Mouse (Mus musculus): ENCODE data around the gene Lamb3. TPM values are rescaled to one million over a fixed set of nuclear protein-coding genes. Genes with fewer than 3 reads are reported as not detected.

The Lamb3 gene
- 10 to 100 TPM in 1 of 2 experiments, 1 to 10 TPM in 1; 8.5 to 13.5 TPM for total RNA-seq (2021)
- long read RNA-seq, experiment 1, partial matches to known transcripts = 19 of 22 reads
- long read RNA-seq, experiment 1, other reads (novel, unspliced or antisense) = 3 of 22 reads
- long read RNA-seq, experiment 2, partial matches to known transcripts = 8 of 11 reads
- long read RNA-seq, experiment 2, other reads (novel, unspliced or antisense) = 1 of 11 reads

DNA sequence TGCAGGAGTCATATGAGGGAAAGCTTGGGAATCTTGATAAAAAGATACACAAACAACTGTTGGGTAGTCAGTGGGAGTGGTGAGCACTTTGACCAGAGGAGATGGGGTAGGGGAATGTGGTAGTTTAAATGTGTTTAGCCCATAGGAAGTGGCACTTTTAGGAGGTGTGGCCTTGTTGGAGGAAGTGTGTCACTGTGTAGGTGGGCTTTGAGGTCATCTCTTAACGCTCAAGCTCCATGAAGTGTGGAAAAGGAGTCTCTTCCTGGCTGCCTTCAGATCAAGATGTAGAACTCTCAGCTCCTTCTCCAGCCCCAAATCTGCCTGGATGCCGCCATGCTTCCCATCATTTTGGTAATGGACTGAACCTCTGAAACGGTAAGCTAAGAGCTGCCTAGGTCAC lies at the start of gene Lamb3:
Gene Lamb3 (plus strand): TSS at position 197 of the 400 bp plus-strand sequence.
- no peak for DNase-seq

DNA sequence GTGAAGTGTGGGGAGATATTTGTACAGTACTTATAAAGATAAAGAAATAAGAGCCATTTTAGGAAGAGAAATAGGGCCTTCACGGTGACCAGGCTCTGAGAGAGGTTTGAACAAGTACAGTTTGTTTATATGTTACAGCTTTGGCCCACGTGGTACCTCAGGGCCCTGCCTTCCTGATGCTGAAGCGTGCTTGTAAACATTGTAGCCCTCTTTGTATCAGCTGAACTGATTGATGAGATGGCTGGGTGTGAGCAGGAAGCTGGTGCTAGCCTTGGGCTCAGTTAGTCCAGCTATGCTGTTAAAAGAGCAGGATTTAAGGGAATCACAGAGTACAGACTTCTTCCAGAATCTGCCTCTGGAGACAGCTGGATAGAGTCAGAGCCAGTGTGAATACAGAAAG lies 48.3 kb upstream of the Lamb3 start:
- DNase-seq = no peak

DNA sequence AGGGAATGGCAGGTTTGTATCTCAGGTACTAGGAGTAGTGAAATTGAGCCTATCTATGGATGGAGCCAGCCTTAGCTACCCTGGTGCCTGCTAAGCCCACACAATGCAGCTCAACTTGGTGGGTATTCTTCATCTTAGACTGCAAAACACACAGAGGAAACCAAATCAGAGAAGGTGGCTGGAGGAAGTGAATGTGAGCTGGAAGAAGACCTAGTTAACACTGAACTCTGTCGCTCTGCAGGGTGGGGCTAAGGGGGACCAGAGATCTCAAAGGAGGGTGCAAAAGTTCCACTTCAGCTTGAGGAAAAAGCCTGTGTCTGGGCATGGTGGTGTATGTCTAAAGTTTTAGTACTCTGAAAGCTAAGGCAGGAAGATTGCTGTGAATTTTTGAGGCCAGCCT lies 47.9 kb upstream of the Lamb3 start:
- DNase-seq = no peak

DNA sequence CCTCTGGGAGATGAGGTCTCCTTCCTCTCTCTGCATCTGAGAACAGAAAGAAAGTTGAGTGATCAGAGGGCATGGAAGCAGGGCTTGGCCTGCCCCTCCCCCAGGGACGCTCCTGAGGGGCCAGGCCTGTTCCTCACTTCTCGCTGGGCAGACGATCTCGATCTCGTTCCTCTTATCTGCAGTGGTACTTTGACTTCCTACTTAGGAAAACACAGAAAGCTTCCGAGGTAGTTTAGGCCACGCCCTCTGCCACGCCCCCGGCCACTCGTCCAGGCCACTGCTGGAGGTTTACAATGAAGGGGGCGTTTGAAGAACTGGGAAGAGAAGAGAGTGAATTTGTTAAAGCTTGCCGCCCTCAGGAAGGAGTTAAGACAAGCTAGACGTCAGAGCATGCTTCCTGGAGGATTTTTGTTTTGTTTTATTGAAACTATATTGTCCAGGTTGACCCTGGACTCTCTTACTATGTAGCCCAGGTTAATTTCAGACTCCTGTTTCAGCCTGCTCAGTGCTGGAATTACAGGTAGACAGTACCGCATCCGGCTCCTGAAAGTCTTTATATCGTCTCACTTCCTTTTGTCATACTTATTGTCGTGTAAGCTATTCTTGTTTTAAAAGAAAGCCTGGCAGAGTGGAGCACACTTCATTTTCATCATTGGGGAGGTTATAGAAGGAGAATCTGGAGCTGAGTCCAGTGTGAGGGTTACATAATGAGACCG lies 47.0 kb upstream of the Lamb3 start:
- peak; percentile 48 to 52 for DNase-seq

DNA sequence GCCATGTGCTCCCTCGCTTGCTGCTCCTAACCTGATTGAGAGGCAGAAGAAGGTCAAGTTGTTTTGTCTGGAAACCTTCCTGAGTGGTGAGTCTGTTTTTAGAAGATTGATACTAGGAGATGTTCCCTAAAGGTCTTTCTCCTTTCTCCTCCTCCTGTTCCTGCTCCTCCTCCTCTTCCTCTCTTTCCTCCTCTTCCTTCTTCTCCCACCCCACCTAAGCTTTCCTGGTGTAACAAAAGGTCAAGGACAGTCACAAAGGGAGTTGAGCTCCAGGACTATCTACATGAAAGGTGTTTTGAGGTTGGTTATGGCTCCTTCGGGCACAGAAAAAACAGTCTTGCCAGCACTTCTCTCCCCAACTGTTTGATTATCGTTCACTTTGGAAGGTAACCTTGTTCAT lies 39.8 kb upstream of the Lamb3 start, which contains the start of gene A130010J15Rik:
Gene A130010J15Rik (plus strand): TSS at position 301 of the 400 bp plus-strand sequence.
- no peak for DNase-seq

DNA sequence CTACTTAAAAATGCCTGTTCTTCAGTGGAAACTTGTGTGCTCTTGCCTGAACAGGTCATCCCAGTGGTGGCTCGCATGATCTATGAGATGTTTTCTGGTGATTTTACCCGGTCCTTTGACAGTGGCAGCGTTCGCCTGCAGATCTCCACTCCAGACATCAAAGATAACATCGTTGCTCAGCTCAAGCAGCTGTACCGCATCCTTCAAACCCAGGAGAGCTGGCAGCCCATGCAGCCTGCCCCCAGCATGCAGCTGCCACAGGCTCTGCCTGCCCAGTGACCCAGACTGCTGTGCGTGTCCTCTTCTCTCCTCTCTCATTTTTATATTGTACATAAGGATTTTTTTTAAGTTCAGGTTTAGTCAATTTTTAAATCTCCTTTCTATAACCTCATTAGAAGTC lies 38.3 kb upstream of the Lamb3 start:
- DNase-seq = no peak

DNA sequence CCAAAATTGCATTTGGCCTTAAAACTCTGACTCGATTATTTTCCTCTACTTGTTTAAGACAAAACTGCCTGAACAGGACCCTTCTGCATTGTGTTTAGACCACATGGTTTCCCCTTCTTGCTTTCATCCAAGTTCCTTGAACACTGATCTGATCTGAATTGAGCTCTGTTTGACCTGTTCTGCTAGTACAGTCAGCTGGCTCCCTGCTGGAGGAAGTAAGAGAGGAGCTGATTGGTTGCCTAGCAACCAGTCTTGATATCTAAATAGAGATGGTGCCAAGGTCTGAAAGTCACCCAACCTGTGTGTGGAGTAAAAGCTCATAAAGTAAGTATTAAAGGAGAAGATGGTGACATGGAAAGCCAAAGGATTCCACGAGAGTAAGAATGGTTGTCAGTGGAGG lies 37.6 kb upstream of the Lamb3 start:
- peak; percentile 25 to 49 for DNase-seq

DNA sequence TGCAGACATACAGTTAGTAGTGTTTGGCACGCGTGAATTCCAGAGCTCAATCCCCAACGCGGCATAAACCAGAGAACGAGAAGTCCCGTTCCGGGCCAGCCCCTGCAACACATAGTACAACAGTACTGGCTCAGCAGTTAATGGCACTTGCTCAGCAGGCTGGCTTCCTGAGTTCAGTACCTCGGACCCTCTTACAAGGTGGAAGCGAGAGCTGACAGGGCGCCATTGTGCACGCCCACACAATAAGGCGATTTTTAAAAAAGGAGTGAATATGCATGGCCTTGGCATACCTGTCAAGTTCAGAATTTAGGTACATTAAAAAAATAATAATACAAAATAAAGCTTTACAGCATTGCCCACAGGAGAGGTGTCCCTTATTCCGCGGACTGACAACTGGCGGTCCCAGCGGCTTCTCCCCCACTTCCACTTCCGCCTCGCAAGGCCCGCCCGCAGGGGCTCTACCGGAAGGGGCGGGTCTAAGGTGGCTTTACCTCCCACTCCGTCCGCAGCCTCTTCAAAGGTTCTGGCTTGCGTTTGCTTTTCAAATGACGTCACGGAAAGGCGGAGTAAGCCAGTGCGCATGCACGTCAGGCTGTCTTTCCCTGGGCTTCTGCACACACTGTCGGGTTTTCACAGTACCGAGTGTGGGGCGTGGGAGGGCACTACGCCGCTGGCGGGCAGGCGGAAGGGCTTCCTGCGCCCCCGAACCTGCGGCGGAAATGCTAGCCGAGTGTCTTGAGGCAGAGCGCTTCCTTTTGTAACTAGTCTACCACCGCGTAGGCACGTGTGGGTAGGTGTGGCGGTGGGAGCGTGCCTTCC lies 34.3 kb upstream of the Lamb3 start:
- DNase-seq = peak; percentile 98

DNA sequence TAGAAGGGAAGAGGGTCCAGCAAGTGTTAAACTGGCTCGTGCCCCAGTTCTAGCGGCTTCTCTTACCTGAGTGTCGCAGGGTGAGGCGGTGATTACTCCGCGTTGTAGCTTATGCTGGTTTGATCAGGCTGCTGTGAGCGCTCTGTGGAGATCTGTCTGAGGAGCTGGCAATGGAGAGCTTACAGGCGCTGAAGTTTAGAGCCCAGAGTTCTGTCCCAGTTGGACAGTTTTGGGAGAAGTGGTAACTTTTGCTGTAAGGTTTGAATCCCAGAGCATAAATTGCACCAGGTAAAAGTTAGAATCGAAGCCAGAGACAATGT lies 33.7 kb upstream of the Lamb3 start:
- no peak for DNase-seq

DNA sequence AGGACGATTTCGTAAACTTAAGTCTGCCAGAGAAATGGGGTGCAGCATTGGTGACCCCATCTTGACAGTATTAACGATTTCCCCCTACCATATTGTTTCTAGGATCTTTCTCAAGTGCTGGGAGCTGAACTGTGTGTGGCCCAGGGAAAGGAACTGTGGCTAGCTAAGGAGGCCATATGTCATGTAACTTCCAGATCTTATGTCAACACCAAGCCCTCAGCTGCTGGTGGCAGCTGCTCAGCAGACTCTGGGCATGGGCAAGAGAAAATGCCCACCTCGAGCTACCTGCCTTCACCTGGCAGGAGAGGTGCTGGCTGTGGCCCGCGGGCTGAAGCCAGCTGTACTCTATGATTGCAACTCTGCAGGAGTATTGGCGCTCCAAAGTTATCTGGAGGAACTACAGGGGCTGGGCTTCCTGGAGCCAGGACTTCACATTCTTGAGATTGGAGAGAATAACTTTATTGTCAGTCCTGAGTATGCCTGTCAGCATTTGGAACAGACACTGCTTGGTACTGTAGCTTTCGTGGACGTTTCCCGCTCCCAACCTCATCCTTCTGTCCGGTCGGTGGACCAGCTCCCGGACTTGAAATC lies 33.3 kb upstream of the Lamb3 start:
- DNase-seq = peak in 1 of 2 experiments; percentile 24

DNA sequence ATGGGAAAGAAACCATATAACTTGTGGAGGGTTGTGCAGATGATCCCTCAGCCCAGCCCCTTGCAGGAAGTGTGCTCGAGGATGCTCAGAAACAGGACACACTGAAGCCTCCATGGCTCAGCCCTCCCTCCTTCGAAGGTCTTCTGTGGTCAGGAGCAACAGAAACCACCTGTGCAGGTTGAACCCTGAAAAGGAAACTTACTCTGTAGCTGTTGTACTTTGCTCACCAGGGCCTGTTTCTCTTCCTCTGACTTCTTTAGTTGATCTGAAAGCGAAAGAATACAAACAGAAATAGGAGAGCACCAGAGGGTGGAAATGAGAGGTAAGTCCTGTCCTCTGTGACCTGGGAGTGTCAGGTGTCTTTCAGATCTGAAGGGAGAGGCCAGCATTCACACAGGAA lies 26.4 kb upstream of the Lamb3 start:
- no peak for DNase-seq

DNA sequence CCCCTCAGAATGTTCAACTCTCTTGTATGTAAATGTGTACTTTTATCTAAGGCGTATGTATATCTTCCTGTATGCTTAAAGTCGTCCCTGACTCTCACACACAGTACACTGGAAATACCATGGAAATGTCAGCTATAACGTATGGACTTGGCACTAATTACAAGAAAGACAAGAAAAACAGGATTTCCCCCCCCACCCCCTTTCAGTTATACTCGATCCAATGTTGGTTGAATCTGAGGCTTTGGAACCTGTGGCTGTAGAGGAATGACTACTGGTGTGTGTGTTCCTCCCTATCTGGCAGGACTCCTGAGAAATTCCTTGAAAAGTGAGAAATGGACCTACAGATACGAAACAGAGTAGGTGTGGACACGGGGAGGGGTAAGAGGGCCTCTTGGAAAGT lies 19.2 kb upstream of the Lamb3 start:
- no peak for DNase-seq

DNA sequence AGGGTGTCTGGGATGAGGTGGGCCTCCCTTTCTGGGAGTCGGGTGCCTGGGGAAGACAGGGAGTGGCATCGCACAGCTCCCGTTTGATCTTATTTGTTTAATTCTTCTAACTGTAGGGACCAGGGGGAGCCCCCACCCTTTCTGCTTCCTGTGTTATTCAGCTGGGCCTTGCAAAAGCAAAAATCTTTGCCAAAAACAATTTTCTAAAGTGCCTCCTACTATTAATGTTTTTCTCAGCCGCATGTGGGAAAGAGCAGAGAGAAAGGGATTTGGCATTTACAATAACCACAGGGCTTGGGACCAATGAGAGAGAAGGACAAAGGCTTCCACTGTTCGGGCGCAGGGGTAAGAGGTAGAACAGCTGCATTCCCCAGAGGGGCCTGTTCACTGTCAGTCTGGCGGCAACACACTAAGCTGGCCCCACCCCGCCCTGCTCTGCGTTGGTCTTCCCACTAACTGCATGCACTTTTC lies 18.3 kb upstream of the Lamb3 start:
- peak; percentile 79 to 88 for DNase-seq

DNA sequence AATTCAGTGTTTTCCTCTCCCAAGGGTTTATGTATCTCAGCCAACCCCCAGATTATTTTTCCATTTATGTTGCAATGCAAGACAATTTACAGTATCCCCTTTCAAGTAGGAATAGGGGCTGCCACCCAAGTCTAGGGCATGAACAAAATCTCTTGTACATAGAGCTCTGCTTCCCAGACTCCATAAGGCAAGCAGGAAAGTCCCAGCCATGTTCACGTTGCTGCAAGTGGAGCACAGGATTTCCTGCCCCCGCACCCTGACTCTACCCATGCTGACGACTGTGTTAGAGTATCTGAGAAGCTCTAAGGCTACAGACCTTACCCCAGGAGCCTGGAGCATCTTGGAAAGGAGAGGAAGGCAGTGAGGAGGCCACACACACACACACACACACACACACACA lies 17.7 kb upstream of the Lamb3 start:
- peak in 1 of 2 experiments; percentile 35 for DNase-seq

DNA sequence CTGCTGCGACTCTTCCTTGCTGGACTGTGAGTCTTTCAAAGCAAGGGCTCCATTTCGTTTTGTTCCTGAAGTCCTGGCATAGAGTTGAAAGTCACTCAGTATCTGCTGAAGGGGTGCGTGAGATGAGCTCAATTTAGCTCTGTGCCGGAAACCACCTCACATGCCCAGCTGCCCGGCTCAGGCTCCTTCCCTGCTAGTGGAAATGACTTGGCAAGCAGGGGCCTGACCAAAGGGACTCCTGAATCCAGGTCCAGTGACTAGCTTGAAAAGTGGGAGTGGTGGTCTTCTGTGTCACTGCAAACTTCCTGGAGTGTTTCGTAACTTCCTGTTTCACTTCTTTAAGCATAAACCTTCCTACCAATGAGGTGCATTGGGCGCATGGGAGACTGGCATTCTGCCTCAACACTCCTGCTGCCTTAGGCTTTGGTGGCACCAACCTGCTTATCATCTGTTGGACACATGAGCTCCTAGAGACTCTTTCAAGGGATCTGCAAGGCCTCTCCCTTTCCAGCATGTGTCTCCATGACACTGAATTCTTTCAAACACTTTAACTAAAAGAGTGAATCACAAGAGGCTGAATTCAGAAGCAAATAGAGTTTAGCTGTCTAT lies 15.7 kb upstream of the Lamb3 start:
- DNase-seq = peak; percentile 55 to 73

DNA sequence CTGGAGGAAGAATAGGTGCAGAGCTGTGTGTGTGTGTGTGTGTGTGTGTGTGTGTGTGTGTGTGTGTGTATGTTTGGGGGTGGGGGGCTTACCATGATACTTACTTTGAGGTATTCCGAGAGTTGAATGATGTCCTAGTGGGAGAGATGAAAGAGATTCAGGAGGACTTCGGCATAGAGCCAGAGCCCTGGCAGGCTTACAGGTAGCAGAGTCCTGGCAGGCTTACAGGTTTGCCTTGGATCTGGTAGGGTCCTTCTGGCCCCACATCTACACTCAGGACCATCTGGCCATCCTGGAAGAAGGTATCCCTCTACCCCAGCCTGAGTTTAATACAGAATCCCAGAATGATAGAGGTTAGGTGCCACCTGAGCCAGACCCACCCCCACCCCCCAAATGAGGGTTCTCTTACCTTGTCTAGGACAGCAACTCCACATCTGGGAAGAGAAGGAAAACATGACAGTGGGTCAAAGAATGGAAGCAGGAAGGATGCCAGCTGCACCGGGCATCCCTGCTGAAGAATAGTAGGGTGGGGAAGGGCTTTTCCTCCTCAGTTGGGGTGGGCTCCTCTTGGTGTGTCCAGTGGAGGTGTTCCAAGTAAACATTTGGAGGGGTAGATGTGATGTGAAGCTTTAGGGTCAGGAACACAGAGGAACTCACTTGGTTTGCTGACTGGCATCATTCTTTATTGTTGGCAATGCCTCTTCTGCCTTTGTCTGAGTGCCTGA lies 12.9 kb upstream of the Lamb3 start:
- DNase-seq = no peak

DNA sequence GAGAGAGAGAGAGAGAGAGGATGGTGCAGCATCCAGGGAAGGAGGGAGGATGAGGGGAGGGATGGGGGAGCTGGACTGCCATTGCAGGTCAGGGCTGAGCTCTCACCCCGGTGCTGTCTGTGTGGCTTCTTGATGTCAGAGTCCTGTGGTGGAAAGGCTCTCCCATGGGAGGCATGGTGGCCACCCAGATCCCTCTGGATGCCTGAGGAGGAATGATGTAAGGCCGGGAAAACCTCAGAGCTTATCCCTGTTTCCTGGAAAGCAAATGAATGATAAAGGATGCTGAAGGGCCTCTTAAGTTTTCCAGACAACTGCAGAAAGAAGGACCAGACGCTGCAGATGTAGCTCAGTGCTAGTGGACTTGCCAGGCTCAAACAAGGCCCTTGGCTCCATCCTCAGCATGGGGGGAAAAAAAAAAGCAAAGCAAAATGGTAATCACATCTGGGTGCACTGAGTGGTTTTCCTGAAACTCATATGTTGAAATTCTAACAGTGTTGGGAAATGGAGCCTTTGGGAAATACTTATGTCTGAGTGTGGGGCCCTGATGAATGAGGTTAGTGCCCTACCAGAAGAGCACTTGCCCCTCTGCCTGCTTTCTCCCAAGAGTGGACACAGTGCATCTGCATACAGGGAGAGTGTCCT lies 12.2 kb upstream of the Lamb3 start:
- DNase-seq = no peak

DNA sequence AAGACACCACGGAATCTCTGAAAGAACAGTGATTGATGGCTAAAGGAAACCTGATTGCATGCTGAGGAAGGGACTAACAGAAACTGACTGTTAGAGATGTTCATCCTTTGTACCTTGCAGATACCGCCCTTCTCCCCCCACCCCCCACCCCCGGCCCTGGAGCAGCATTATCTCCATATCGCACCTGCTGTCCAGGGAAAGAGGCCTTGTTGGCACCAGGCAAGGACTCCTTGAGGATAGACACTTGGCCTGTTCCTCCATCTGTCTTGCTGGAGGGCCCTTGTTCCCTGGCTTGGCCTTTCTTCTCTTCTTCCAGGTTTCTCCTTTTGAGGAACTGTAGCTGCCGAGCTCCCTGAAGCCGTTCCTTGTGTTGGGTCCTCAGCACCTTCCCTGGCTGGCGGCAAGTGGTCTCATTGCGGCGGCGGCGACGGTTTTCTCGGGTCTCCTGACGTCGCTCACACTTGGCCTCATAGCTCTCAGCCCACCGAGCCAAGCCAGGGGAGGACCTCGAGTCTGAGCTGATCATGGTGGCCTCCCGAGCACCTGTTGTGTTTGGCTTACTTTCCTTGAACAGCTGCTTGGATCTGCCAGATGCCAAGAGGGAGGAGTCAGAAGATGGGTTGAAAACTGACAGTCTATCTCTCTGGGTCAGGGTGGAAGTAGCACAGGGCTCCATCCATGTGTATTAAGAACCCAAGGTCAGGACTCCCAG lies 9.8 kb upstream of the Lamb3 start:
- DNase-seq = no peak

DNA sequence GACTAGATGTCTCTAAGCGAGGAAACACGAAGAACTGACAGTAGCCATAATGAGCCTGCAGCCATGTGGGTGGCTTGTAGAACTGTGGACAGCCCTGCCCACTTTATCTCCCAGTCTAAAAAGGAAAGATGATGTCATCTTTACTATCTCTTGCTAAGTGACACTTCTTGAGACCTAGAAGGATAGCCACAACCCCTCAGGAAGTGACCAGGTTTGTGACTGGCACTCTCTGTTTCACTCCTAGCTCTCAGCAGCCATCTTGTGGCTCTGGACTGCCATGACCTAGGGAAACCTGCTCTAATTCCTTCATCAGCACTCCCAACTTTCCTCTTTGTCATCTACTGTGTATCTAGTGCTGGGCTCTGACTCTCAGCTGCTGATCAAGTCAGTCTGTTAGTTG lies 9.2 kb upstream of the Lamb3 start:
- no peak for DNase-seq

DNA sequence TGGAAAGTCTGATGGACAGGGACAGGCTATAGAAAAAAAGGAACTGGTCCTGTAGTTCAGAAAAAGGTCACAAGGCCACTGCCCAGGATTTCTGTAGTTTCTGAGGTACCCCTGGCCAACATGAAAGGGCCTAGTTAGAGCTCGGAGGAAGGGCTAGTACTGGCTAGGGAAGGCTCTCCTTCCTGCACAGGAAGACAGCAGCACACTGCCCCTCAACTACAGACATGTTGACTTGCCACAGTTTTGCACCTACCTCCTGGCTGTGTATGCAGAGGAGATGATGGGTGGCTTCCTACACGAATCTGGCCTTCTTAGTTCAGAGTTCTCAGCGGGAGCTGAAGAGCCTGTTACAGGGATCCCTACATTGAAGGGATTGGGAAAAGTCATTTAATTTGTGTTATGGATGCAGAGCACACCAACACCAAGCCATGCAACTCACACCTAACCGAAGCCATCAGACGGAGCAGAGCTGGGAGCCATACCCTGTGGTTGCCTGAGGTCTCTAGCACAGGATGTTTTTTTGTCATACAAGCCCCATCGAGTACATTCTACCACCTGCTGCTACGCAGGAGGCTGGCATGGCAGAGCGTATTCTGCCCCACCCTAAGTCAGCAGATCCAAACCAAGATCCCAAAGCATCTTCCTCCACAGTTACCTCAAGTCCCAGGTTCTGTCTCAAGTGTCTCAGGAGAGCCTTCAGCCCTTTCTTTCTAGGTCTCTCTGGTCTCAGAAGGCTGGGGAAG lies 6.7 kb upstream of the Lamb3 start:
- no peak for DNase-seq
